Mouse (Mus musculus): ENCODE results near the gene Lamtor4.

- TF ChIP-seq CTCF (IDR thresholded peaks at IDR 0.05; ENCODE audit: low read depth): no peak
- no peak for TF ChIP-seq EP300 (IDR thresholded peaks at IDR 0.05; ENCODE audit: low read depth)
Measured at GRCm38 (mm10) chr5:138280425-138280768, 25.1 kb downstream of the Lamtor4 start.

All from heart, postnatal 0 days (tissue).